Mouse (Mus musculus): ENCODE data around the gene Atox1. TPM values are rescaled to one million over a fixed set of nuclear protein-coding genes. Genes with fewer than 3 reads are reported as not detected.

The Atox1 gene
- polyA plus RNA-seq, 1 experiment from 2014 or later = 517 TPM

DNA sequence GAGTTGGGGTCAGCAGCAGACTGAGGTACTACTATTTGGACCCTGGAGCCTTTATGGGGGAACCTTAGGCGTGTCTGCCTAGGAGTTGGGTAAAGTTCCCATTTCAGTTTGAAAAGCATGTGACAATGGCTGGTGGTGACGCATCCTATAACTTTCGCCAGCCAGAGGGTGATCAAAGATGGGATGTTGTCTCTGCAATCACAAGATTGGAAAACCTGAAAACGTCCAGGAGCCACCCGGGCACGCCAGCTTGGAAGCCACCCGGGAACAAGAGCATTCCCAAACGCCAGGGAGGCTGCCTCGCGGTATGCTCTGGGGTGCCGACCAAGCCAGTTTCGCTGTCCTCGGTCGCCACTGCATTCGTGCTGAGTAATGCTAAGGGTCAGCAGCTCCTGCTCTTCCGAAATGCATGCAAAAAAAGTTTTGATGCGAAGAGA is 7.6 kb upstream of the Atox1 start:
- TF ChIP-seq CTCF (IDR thresholded peaks at IDR 0.05; ENCODE audit: low read depth) = no peak
- no peak for ATAC-seq (replicated peaks; ENCODE audit: low FRiP score, low read depth)
- Histone ChIP-seq H3K9me3 (replicated peaks; ENCODE audit: low read length) (no peaks in the 10 kb centered on the region), H3K4me1 (replicated peaks; ENCODE audit: insufficient read depth, low read length) (peaks cover 11% of the 10 kb centered on the region; the same call in 1 of the 2 replicates), H3K27me3 (ENCODE audit: insufficient read depth, low read length) (no peaks in the 10 kb centered on the region), H3K27ac (peak overlapping the region; percentile 93), H3K9ac (ENCODE audit: low read depth, low read length) (peak overlapping the region; percentile 52), H3K4me3 (replicated peaks; ENCODE audit: low read depth, low read length) (peak overlapping the region; percentile 38), H3K36me3 (ENCODE audit: insufficient read depth, low read length) (no peaks in the 10 kb centered on the region), H3K4me2 (ENCODE audit: low read length) (peak overlapping the region; percentile 62)
- no peak for DNase-seq (ENCODE audit: low spot score)
- WGBS = 4% methylated on average over 17 of the region's 17 CpGs

DNA sequence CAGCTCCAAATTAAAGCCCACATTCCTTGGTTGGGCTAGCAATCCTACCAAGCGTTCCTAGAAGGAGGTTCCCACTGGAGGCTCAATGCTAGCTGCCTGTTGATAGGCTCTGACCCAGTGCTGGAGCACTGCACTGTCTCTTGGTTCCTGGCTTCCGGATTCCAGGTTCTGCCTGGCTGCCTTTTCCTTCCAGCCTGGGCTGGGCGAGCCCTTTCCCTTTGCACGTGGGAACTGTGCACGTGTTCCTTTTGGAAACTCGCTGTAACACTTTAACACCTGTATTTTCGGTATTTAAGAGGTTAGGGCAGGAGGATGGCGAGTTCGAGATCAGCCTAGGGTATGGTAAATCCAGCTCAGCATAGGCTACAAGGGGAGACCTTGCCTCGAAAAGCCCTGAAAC is 7.0 kb upstream of the Atox1 start:
- TF ChIP-seq CTCF (IDR thresholded peaks at IDR 0.05; ENCODE audit: low read depth) = no peak
- no peaks in the 10 kb centered on the region for H3K9me3 ChIP-seq (replicated peaks; ENCODE audit: low read length)
- H3K27me3 ChIP-seq (ENCODE audit: insufficient read depth, low read length) = no peaks in the 10 kb centered on the region
- no peaks in the 10 kb centered on the region for H3K36me3 ChIP-seq (ENCODE audit: insufficient read depth, low read length)
- peaks cover 11% of the 10 kb centered on the region; the same call in 1 of the 2 replicates for H3K4me1 ChIP-seq (replicated peaks; ENCODE audit: insufficient read depth, low read length)
- 39% methylated on average over 10 of the region's 10 CpGs for WGBS
- H3K27ac ChIP-seq = peak overlapping the region; percentile 93
- H3K4me2 ChIP-seq (ENCODE audit: low read length) = peak overlapping the region; percentile 62
- DNase-seq (ENCODE audit: low spot score) (peak; percentile 82), ATAC-seq (replicated peaks; ENCODE audit: low FRiP score, low read depth) (0 out of 2 replicates have a peak, but pooled peaks have one; percentile 7)
- peak overlapping the region; percentile 38; the same call in 1 of the 2 replicates for H3K4me3 ChIP-seq (replicated peaks; ENCODE audit: low read depth, low read length)
- 0 out of 2 replicates have a peak overlapping the region, but pooled peaks have one; percentile 52 for H3K9ac ChIP-seq (ENCODE audit: low read depth, low read length)

DNA sequence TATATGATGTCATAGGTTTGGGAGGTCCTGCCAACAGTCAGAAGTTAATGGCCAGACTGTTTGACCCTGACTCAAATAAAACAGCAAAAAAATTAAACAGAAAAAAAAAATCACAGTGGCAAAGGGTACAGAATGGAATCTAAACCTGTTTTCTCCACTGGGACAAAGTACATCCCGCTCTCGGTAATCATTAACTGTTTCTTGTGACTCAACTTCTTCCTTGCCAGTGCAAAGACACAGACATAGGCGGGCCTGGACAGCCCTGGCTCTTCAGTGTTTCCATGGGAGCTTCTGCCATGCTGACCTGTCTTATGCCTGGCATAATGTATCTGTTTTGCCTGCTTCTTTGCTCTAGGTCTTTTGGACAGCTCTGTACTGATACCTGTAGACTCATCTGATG is 4.1 kb upstream of the Atox1 start:
- H3K36me3 ChIP-seq (ENCODE audit: insufficient read depth, low read length) = no peaks in the 10 kb centered on the region
- no peak for TF ChIP-seq CTCF (IDR thresholded peaks at IDR 0.05; ENCODE audit: low read depth)
- ATAC-seq (replicated peaks; ENCODE audit: low FRiP score, low read depth) = no peak
- H3K27ac ChIP-seq = peak overlapping the region; percentile 26; the same call in 1 of the 2 replicates
- no peaks in the 10 kb centered on the region for H3K27me3 ChIP-seq (ENCODE audit: insufficient read depth, low read length)
- H3K4me2 ChIP-seq (ENCODE audit: low read length) = no peak overlapping the region
- H3K9ac ChIP-seq (ENCODE audit: low read depth, low read length) = no peak overlapping the region
- peak; percentile 33 for DNase-seq (ENCODE audit: low spot score)
- H3K4me3 ChIP-seq (replicated peaks; ENCODE audit: low read depth, low read length) = no peak overlapping the region
- H3K4me1 ChIP-seq (replicated peaks; ENCODE audit: insufficient read depth, low read length) = peaks cover 5% of the 10 kb centered on the region; the same call in 1 of the 2 replicates
- H3K9me3 ChIP-seq (replicated peaks; ENCODE audit: low read length) = no peaks in the 10 kb centered on the region
- 75% methylated on average over 3 of the region's 3 CpGs for WGBS

DNA sequence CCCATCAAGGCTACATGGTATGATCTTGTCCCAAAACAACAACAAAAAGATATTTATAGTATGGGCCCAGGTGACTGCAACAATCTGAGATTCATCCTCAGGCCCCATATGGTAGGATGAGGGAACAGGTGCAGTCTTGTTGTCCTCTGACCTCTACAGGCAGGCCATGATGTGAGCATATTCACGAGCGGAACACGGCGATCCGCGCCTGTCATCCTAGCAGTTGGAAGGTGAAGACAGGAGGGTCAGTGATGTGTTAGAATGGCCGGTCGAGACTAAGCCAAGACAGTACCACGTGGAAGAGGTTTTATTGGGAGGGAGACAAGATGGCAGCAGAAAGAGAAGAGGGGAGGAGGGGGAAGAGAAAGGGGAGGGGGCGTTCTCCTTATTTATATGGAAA is 3.7 kb upstream of the Atox1 start:
- 78% methylated on average over 10 of the region's 10 CpGs for WGBS
- no peak for TF ChIP-seq CTCF (IDR thresholded peaks at IDR 0.05; ENCODE audit: low read depth)
- no peaks in the 10 kb centered on the region for H3K9me3 ChIP-seq (replicated peaks; ENCODE audit: low read length)
- ATAC-seq (replicated peaks; ENCODE audit: low FRiP score, low read depth) = no peak
- H3K36me3 ChIP-seq (ENCODE audit: insufficient read depth, low read length) = no peaks in the 10 kb centered on the region
- no peak overlapping the region for H3K9ac ChIP-seq (ENCODE audit: low read depth, low read length)
- no peak overlapping the region for H3K4me2 ChIP-seq (ENCODE audit: low read length)
- H3K27ac ChIP-seq = 0 out of 2 replicates have a peak overlapping the region, but pooled peaks have one; percentile 15
- H3K4me3 ChIP-seq (replicated peaks; ENCODE audit: low read depth, low read length) = no peak overlapping the region
- H3K27me3 ChIP-seq (ENCODE audit: insufficient read depth, low read length) = no peaks in the 10 kb centered on the region
- peaks cover 8% of the 10 kb centered on the region; the same call in 1 of the 2 replicates for H3K4me1 ChIP-seq (replicated peaks; ENCODE audit: insufficient read depth, low read length)
- no peak for DNase-seq (ENCODE audit: low spot score)

DNA sequence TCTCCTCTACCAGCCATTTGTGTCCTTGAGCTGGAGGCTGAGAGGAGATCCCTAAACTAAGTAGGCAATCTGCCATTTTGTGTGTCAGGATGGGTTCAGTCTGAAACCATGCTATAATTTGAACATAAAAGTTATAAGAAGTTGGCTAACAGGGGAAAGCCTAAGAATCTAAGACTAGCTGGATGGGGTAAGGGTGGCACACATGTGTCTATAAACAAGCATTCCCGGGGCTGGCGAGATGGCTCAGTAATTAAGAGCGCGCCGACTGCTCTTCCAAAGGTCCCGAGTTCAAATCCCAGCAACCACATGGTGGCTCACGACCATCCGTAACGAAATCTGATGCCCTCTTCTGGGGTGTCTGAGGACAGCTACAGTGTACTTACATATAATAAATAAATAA is 1.1 kb upstream of the Atox1 start:
- H3K36me3 ChIP-seq (ENCODE audit: insufficient read depth, low read length) = no peaks in the 10 kb centered on the region
- H3K4me1 ChIP-seq (replicated peaks; ENCODE audit: insufficient read depth, low read length) = peaks cover 18% of the 10 kb centered on the region; the same call in 1 of the 2 replicates
- WGBS = 97% methylated on average over 9 of the region's 9 CpGs
- H3K4me2 ChIP-seq (ENCODE audit: low read length) = no peak overlapping the region
- no peak overlapping the region for H3K9ac ChIP-seq (ENCODE audit: low read depth, low read length)
- no peaks in the 10 kb centered on the region for H3K27me3 ChIP-seq (ENCODE audit: insufficient read depth, low read length)
- DNase-seq (ENCODE audit: low spot score) (no peak), ATAC-seq (replicated peaks; ENCODE audit: low FRiP score, low read depth) (no peak)
- H3K27ac ChIP-seq = no peak overlapping the region
- TF ChIP-seq CTCF (IDR thresholded peaks at IDR 0.05; ENCODE audit: low read depth) = no peak
- H3K9me3 ChIP-seq (replicated peaks; ENCODE audit: low read length) = no peaks in the 10 kb centered on the region
- no peak overlapping the region for H3K4me3 ChIP-seq (replicated peaks; ENCODE audit: low read depth, low read length)

DNA sequence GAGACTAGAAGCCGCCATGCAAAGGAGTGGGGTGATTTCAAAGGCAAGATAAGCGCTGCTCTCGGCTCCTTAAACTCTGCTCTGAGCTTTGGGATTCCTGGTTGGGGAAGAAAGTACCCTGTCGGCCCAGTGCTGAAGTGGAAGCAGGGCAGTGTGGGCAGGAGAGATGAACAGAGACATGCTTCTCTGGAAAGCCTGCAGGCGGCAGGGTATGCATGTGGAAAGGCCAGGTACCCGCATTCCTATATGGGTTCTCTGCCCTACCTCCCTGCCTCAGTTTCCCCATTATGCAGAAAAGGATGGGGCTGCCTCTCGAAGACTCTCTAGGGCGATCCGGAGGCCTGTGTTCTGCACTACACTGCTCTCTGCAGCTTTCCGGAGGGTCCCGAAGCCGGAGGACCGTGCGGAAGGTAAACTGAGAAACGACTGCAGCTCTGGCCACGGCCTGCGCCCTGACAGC is 450 bp downstream of the Atox1 start:
- H3K9ac ChIP-seq (ENCODE audit: low read depth, low read length) = peak overlapping the region; percentile 59
- H3K9me3 ChIP-seq (replicated peaks; ENCODE audit: low read length) = no peaks in the 10 kb centered on the region
- H3K27me3 ChIP-seq (ENCODE audit: insufficient read depth, low read length) = no peaks in the 10 kb centered on the region
- H3K36me3 ChIP-seq (ENCODE audit: insufficient read depth, low read length) = no peaks in the 10 kb centered on the region
- H3K4me3 ChIP-seq (replicated peaks; ENCODE audit: low read depth, low read length) = peak overlapping the region; percentile 53
- H3K27ac ChIP-seq = peak overlapping the region; percentile 74
- peak overlapping the region; percentile 79 for H3K4me2 ChIP-seq (ENCODE audit: low read length)
- peaks cover 18% of the 10 kb centered on the region; the same call in 1 of the 2 replicates for H3K4me1 ChIP-seq (replicated peaks; ENCODE audit: insufficient read depth, low read length)
- DNase-seq (ENCODE audit: low spot score) (peak; percentile 43), ATAC-seq (replicated peaks; ENCODE audit: low FRiP score, low read depth) (peak; percentile 19)
- peak; percentile 42 for TF ChIP-seq CTCF (IDR thresholded peaks at IDR 0.05; ENCODE audit: low read depth)
- WGBS = under 1% methylated on average over 17 of the region's 17 CpGs

Data from kidney, postnatal 0 days (tissue).